Mouse (Mus musculus): ENCODE results near the gene Nfe2.

The Nfe2 gene

GRCm38 (mm10) chr15:103257790-103258728 is at the start of gene Nfe2:
Gene Nfe2 (minus strand): TSS chr15:103258403.
- peak; percentile 14 for DNase-seq (ENCODE audit: low spot score)

GRCm38 (mm10) chr15:103307125-103307524 is 48.9 kb upstream of the Nfe2 start:
- DNase-seq (ENCODE audit: low spot score) = peak; percentile 93

DNA sequence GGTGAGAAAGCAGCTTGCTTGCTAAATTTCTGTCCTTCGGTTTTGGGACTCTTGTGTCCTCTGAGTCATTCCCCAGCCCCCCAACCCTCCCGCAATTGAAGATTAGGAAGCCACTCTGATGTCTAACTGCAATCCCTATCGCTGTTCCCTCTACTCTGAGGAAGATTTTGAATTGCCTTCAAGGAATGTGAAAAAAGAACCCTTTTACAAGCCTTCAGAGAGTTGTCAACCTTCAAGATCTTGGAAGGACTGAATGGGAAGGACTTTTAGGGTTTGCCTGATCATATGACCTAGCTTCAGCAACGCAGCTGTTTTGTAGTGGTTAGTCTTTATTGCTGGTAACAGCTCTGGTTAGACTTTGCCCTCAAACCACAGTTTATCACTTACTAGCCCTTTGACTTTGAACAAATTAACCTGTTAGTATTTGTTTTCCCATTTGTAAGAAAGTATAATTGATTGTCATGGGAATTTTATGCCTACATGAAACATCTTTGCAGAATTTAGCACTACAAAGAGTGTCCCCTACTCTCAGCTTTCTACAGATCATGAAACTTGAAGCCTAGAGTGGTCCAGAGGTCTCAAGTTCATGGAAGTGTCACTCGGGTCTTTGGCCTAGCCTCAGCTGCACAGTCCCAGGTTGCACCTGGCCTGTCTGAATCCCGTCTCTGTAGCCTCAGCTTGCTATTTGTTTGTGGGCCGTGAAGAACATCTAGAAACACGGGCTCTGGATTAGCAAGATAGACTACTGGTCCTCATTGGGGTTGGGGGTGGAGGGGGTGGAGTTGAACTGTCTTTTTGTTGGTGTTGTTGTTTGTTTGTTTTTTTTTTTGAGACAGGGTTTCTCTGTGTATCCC is 47.8 kb upstream of the Nfe2 start:
- no peak for DNase-seq (ENCODE audit: low spot score)

- DNase-seq (ENCODE audit: low spot score) = peak; percentile 84
These were observed 47.0 kb upstream of the Nfe2 start for GRCm38 (mm10) chr15:103305070-103305678.

DNA sequence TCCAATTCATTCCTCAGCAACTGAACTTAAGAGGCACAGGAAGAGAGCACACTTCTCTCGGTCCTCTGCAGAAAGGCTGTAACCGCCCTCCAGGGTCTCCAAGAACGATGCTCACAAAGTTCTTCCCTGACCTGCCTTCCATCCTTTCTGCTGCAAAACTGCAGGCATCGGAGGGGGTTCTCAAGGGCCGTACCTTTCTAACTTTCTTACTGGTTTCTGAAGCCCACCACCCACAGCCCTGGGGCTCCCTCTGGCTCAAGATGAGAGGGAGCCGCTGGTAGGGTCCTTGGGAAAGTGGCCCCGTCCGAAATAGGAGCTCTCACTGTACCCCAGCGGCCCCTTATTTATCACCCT is 46.4 kb upstream of the Nfe2 start:
- DNase-seq (ENCODE audit: low spot score) = no peak

DNA sequence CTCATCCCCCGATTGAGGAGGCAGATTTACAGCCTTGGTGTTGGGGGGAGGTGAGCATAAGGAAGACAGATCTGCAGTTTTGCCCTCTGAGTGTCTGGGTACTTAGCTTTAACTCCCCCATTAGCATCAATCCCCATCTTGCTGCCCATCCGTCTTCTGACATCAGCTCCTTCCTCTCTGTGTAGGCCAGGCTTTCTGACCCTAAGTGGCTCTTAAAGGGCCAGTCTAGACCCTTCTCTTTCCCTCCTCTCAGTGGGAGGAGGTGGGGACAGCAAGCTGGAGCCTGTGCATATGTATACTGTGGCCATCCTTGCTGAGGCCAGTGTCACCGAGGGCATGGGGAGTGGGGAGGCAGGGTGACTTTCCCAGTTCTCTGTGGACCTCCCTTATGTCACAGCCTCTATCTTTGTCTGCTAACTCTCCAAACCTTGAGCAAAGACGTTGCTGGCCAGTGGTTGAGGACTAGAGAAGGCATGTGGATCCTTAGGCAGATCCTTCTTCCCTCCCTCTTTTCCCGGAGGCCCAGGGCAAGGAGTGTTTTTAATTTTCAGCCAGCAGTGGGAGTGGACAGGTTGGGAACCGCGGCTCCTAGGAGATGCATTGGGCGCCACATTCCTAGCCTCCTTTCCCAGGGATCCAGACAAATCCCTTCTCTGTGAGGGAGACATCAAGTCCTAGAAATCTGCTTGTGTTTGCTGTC is 45.9 kb upstream of the Nfe2 start:
- DNase-seq (ENCODE audit: low spot score) = no peak

- DNase-seq (ENCODE audit: low spot score) = no peak
These were observed 44.3 kb upstream of the Nfe2 start for GRCm38 (mm10) chr15:103302341-103303021.

GRCm38 (mm10) chr15:103301547-103302340 is 43.5 kb upstream of the Nfe2 start:
- no peak for DNase-seq (ENCODE audit: low spot score)

- DNase-seq (ENCODE audit: low spot score) = no peak
These were observed 42.8 kb upstream of the Nfe2 start for GRCm38 (mm10) chr15:103301046-103301445.

GRCm38 (mm10) chr15:103300560-103300959 is 42.4 kb upstream of the Nfe2 start:
- DNase-seq (ENCODE audit: low spot score) = no peak

GRCm38 (mm10) chr15:103300067-103300471 is 41.9 kb upstream of the Nfe2 start:
- no peak for DNase-seq (ENCODE audit: low spot score)

- DNase-seq (ENCODE audit: low spot score) = no peak
These were observed 41.4 kb upstream of the Nfe2 start for GRCm38 (mm10) chr15:103299644-103300043.

GRCm38 (mm10) chr15:103298861-103299616 is 40.8 kb upstream of the Nfe2 start:
- no peak for DNase-seq (ENCODE audit: low spot score)

DNA sequence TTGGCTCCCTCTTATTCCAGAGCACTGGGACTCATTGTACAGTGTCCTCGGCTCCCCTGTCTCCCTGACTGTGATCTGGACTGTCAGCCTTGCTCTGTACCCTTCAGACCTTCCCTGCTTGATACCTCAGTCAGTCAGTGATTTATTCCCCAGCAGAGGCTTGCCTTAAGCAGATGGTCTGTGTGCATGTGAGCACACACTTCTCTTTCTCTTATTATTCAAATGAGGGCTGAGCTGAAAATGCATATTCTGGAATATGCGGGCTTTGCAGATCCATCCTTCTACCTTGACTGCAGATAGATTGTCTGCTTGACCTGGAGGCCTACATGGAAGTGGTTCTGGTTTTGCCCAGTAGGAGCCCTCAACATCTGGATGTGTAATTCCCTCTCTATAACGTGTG is 39.8 kb upstream of the Nfe2 start:
- DNase-seq (ENCODE audit: low spot score) = no peak

DNA sequence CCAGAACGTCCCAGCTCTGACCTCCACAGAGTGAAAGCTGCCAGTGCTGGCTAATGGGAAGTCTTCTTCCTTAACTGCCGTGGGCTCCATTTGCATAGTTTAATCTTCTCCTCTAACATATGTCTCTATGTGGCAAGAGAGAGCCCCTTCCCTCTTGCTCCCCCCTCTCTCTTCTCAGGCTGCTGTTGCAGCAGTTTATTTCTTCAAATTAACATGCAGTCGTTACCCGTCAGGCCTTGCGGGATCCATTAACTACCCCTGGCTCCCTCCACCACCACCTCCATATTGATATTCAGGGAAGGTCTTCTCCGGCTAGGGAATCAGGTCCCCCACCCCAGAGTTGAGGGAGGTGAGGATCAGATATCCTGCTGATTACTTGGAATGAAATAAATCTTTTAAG is 39.1 kb upstream of the Nfe2 start:
- DNase-seq (ENCODE audit: low spot score) = no peak

- DNase-seq (ENCODE audit: low spot score) = no peak
These were observed 37.6 kb upstream of the Nfe2 start for GRCm38 (mm10) chr15:103295851-103296250.

- DNase-seq (ENCODE audit: low spot score) = no peak
These were observed 36.4 kb upstream of the Nfe2 start for GRCm38 (mm10) chr15:103294649-103295048.

DNA sequence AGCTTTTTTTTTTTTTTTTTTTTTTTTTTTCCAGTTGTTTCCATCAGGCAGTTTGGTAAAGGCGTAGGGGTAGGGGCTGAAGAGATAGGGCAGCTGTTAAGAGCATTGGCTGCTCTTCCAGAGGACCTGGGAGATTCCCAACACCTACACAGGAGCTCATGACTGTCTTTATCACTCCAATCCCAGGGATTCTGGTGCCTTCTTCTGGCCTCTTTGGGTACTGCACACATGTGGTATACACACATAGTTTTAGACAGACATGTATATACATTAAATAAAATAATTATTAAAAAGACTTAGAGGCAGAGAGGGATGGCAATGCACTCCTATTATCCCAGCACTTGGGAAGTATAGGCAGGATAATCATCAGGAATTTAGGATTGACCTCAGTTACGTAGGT is 35.2 kb upstream of the Nfe2 start:
- no peak for DNase-seq (ENCODE audit: low spot score)

- DNase-seq (ENCODE audit: low spot score) = no peak
These were observed 34.6 kb upstream of the Nfe2 start for GRCm38 (mm10) chr15:103292673-103293345.

All from ovary, postnatal 10 days (tissue).